16 mouse cellular contexts compared by ENCODE assay signal in genomic region chr2:59408040-59408587, GRCm38 (mm10).
DNase-seq lines count a peak whose midpoint lies in the region; ATAC-seq and TF ChIP-seq lines count a peak whose summit lies in the region.
"Had no signal": no experiment of that assay in that cellular context is flagged by ENCODE, and none has a peak within 500 bp of the region (broad histone marks: within the 10 kb centered on the region; RNA-seq: fewer than 3 reads in every experiment).

No protein-coding gene starts in this region.

- no peak overlapping the region for H3K4me3 ChIP-seq in cerebellum, adult 2 months (replicated peaks; ENCODE audit: insufficient read depth, low read depth, low read length)
- no peak overlapping the region for H3K4me3 ChIP-seq in hindbrain, embryonic 13.5 days
- H3K4me3 ChIP-seq: forebrain, embryonic 13.5 days; limb, embryonic 12.5 days; neural tube, embryonic 12.5 days had no signal

- DNase-seq in cerebellum, postnatal 4 days (ENCODE audit: low spot score in 2 of 2): no peak
- DNase-seq in left cerebral cortex, postnatal 4 days: peak; percentile 15
- DNase-seq in left cerebral cortex, postnatal 10 days (ENCODE audit: extremely low spot score in 1 of 2, low spot score in 2 of 2): no peak
- DNase-seq in cerebellum, adult 2 months: peak; percentile 56 to 72
- no peak for DNase-seq in right cerebral cortex, postnatal 14 days
- no peak for DNase-seq in layer of hippocampus, postnatal 25 days (ENCODE audit: extremely low spot score in 1 of 2, low spot score in 1 of 2)
- DNase-seq: adrenal gland, adult 2 months; spleen, adult 18-20 months; thymus, postnatal 36 days had no signal

- H3K27ac ChIP-seq in cerebellum, adult 2 months (ENCODE audit: insufficient read depth, low read length): no peak overlapping the region
- peak overlapping the region; percentile 67 for H3K27ac ChIP-seq in hindbrain, embryonic 13.5 days
- H3K27ac ChIP-seq: forebrain, embryonic 13.5 days; limb, embryonic 12.5 days; macrophage; neural tube, embryonic 12.5 days had no signal

- peak; percentile 93 for ATAC-seq in cerebellum, adult (ENCODE audit: insufficient number of reproducible peaks, low FRiP score, low TSS enrichment)
- ATAC-seq in hindbrain, embryonic 13.5 days (ENCODE audit: low FRiP score): no peak

- peaks cover 13% of the 10 kb centered on the region; the same call in 1 of the 2 replicates for H3K4me1 ChIP-seq in cerebellum, adult 2 months (ENCODE audit: control insufficient read depth, insufficient read depth, low read length)
- H3K4me1 ChIP-seq in hindbrain, embryonic 13.5 days (replicated peaks): peaks cover 11% of the 10 kb centered on the region
- H3K4me1 ChIP-seq: forebrain, embryonic 13.5 days; limb, embryonic 12.5 days; neural tube, embryonic 12.5 days had no signal

- H3K9ac ChIP-seq in hindbrain, embryonic 13.5 days: no peak overlapping the region
- H3K9ac ChIP-seq: forebrain, embryonic 13.5 days; limb, embryonic 12.5 days; neural tube, embryonic 12.5 days had no signal

- H3K36me3 ChIP-seq in hindbrain, embryonic 13.5 days: no peaks in the 10 kb centered on the region
- H3K36me3 ChIP-seq: G1E; limb, embryonic 12.5 days; neural tube, embryonic 12.5 days had no signal

- TF ChIP-seq CTCF in cerebellum, adult 2 months (IDR thresholded peaks at IDR 0.05; ENCODE audit: borderline replicate concordance, insufficient read depth, low read depth, low read length): no peak

- H3K4me2 ChIP-seq in hindbrain, embryonic 13.5 days: no peak overlapping the region
- H3K4me2 ChIP-seq: forebrain, embryonic 13.5 days; limb, embryonic 12.5 days; neural tube, embryonic 12.5 days had no signal

- WGBS in cerebellum, adult 2 months: 17% methylated on average over 10 of the region's 10 CpGs
- 70% methylated on average over 10 of the region's 10 CpGs for WGBS in hindbrain, embryonic 13.5 days

- H3K9me3 ChIP-seq in hindbrain, embryonic 13.5 days: peaks cover 3% of the 10 kb centered on the region
- H3K9me3 ChIP-seq: forebrain, embryonic 13.5 days; G1E had no signal

- intact Hi-C loops in left cerebral cortex, postnatal 4 days (cut with DNase I): no loop called here
- intact Hi-C loops in left cerebral cortex, postnatal 10 days (cut with DNase I): no loop called here

- TF ChIP-seq POLR2A in cerebellum, adult 2 months (IDR thresholded peaks at IDR 0.05; ENCODE audit: borderline replicate concordance, insufficient read depth, low read length): no peak

- H3K27me3 ChIP-seq in cerebellum, adult 2 months (ENCODE audit: control insufficient read depth, insufficient read depth, low read length): no peaks in the 10 kb centered on the region
- H3K27me3 ChIP-seq in hindbrain, embryonic 13.5 days: no peaks in the 10 kb centered on the region
- H3K27me3 ChIP-seq: forebrain, embryonic 13.5 days; limb, embryonic 12.5 days; neural tube, embryonic 12.5 days had no signal

Comparison
In these comparisons a context has a peak if more than half of its experiments do, and no peak if none do; other contexts are left out.
1. DNase-seq: peak in left cerebral cortex, postnatal 4 days (single experiment) and cerebellum, adult 2 months (2 of 2); none in cerebellum, postnatal 4 days (0 of 2), left cerebral cortex, postnatal 10 days (0 of 2), right cerebral cortex, postnatal 14 days (single experiment) and layer of hippocampus, postnatal 25 days (0 of 2).